Mouse (Mus musculus) T-helper 1 cell (primary cell): ENCODE measurements around the gene Katnbl1.
"Not testable (repeated sequence)": the region's sequence is repeated elsewhere in the genome, so short reads cannot be mapped to it uniquely, and the experiment has no call there.

Experiments used
- in situ Hi-C: fragments of 300-600 bp; cut with MboI, MseI; formaldehyde crosslinking; loops from one replicate; pipeline ENCODE4 v1.15.1; 2025; ENCODE audit warnings: high pct_unique_total_duplicates

The Katnbl1 gene

GRCm38 (mm10) chr2:112391346-112392000 is 12.5 kb downstream of the Katnbl1 start:
- in situ Hi-C loops: no loop called here

GRCm38 (mm10) chr2:112392689-112393088 is 13.7 kb downstream of the Katnbl1 start:
- in situ Hi-C loops: no loop called here

- in situ Hi-C loops: no loop called here
Observed at GRCm38 (mm10) chr2:112393958-112394357, 14.9 kb downstream of the Katnbl1 start.

GRCm38 (mm10) chr2:112396649-112397048 is 17.6 kb downstream of the Katnbl1 start:
- in situ Hi-C loops: no loop called here

GRCm38 (mm10) chr2:112407030-112407429 is 28.0 kb downstream of the Katnbl1 start:
- in situ Hi-C loops: no loop called here

- in situ Hi-C loops: no loop called here
Observed at GRCm38 (mm10) chr2:112425308-112425707, 46.3 kb downstream of the Katnbl1 start.

- in situ Hi-C loops: not testable (repeated sequence)
Observed at GRCm38 (mm10) chr2:112428534-112428933, 49.5 kb downstream of the Katnbl1 start.

- in situ Hi-C loops: no loop called here
Observed at GRCm38 (mm10) chr2:112429665-112430064, 50.7 kb downstream of the Katnbl1 start.

- in situ Hi-C loops: no loop called here
Observed at GRCm38 (mm10) chr2:112430403-112430802, 51.4 kb downstream of the Katnbl1 start.

- in situ Hi-C loops: no loop called here
Observed at GRCm38 (mm10) chr2:112432523-112432922, 53.5 kb downstream of the Katnbl1 start.

- in situ Hi-C loops: no loop called here
Observed at GRCm38 (mm10) chr2:112433359-112433758, 54.3 kb downstream of the Katnbl1 start.

- in situ Hi-C loops: no loop called here
Observed at GRCm38 (mm10) chr2:112436292-112436691, 57.3 kb downstream of the Katnbl1 start.

- in situ Hi-C loops: no loop called here
Observed at GRCm38 (mm10) chr2:112437589-112437988, 58.6 kb downstream of the Katnbl1 start.

- in situ Hi-C loops: loop anchor here (5.0 kb wide), 1 partner anchor 56 kb away; no protein-coding TSS in a partner anchor
Observed at GRCm38 (mm10) chr2:112443491-112443890, 64.5 kb downstream of the Katnbl1 start.

GRCm38 (mm10) chr2:112445511-112445910 is 66.5 kb downstream of the Katnbl1 start:
- in situ Hi-C loops: no loop called here

GRCm38 (mm10) chr2:112448046-112448445 is 69.0 kb downstream of the Katnbl1 start:
- in situ Hi-C loops: not testable (repeated sequence)

- in situ Hi-C loops: no loop called here
Observed at GRCm38 (mm10) chr2:112448510-112449059, 69.6 kb downstream of the Katnbl1 start.

GRCm38 (mm10) chr2:112449597-112450296 is 70.7 kb downstream of the Katnbl1 start:
- in situ Hi-C loops: no loop called here

- in situ Hi-C loops: not testable (repeated sequence)
Observed at GRCm38 (mm10) chr2:112452513-112452912, 73.5 kb downstream of the Katnbl1 start.

GRCm38 (mm10) chr2:112454125-112454861 is 75.3 kb downstream of the Katnbl1 start:
- in situ Hi-C loops: no loop called here

- in situ Hi-C loops: no loop called here
Observed at GRCm38 (mm10) chr2:112454862-112455564, 76.0 kb downstream of the Katnbl1 start, which contains the start of gene Emc7. TSS of gene Emc7 (plus strand) at chr2:112454997.
